In the genomic region with DNA sequence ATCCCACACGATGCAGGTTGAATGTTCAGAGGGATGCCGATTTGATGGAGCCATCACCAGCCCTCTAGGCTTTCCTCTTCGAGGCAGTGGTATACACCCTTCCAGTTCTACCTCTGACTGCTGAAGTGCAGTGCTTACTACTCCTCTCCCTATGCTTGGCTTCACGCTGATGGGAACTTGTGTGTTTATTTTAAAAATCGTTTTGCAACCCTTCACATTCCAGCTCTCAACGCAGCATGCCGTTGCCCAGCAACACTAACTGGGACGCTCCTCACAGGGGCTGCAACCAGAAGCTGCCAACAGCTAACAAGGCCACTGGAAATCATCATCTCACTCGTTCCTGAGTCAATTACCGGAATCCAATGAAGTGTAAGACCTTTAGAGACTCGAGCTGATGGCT, we compare ENCODE assay signal across 9 mouse cellular contexts.
DNase-seq lines count a peak whose midpoint lies in the region; ATAC-seq lines count a peak whose summit lies in the region.
"Had no signal": no experiment of that assay in that cellular context is flagged by ENCODE, and none has a peak within 500 bp of the region (broad histone marks: within the 10 kb centered on the region; RNA-seq: fewer than 3 reads in every experiment).

No protein-coding gene starts in this region.

- H3K27ac ChIP-seq in heart, embryonic 13.5 days (replicated peaks): peak overlapping the region; percentile 56
- H3K27ac ChIP-seq: embryonic facial prominence, embryonic 15.5 days had no signal

- H3K4me3 ChIP-seq in heart, embryonic 13.5 days: peak overlapping the region; percentile 6; the same call in 1 of the 2 replicates
- H3K4me3 ChIP-seq: embryonic facial prominence, embryonic 15.5 days had no signal

- no peaks in the 10 kb centered on the region for H3K27me3 ChIP-seq in heart, embryonic 13.5 days (replicated peaks)
- H3K27me3 ChIP-seq: embryonic facial prominence, embryonic 15.5 days had no signal

- peak overlapping the region; percentile 53 for H3K4me2 ChIP-seq in heart, embryonic 13.5 days
- H3K4me2 ChIP-seq: embryonic facial prominence, embryonic 15.5 days had no signal

- no peak overlapping the region for H3K9ac ChIP-seq in heart, embryonic 13.5 days
- H3K9ac ChIP-seq: embryonic facial prominence, embryonic 15.5 days had no signal

- peaks cover 18% of the 10 kb centered on the region for H3K4me1 ChIP-seq in heart, embryonic 13.5 days
- H3K4me1 ChIP-seq: embryonic facial prominence, embryonic 15.5 days had no signal

- no peaks in the 10 kb centered on the region for H3K36me3 ChIP-seq in heart, embryonic 13.5 days
- H3K36me3 ChIP-seq: embryonic facial prominence, embryonic 15.5 days had no signal

- no peaks in the 10 kb centered on the region for H3K9me3 ChIP-seq in heart, embryonic 13.5 days
- H3K9me3 ChIP-seq: embryonic facial prominence, embryonic 15.5 days had no signal

- intact Hi-C loops in heart, postnatal 36 days (cut with DNase I): no loop called here

- ATAC-seq in heart, embryonic 13.5 days (ENCODE audit: extremely low read depth, insufficient number of reproducible peaks, low FRiP score, low TSS enrichment): no peak
- no peak for ATAC-seq in megakaryocyte-erythroid progenitor cell, adult 5-6 weeks (replicated peaks; ENCODE audit: low FRiP score, low TSS enrichment, poor library complexity, severe bottlenecking)

- no peak for DNase-seq in heart, postnatal 36 days
- DNase-seq in embryo, embryonic 9.5 days (ENCODE audit: extremely low spot score): peak; percentile 8
- DNase-seq in heart, postnatal 4 days: peak; percentile 11
- DNase-seq in lung, adult 18-20 months: peak; percentile 12 to 24
- DNase-seq in right cerebral cortex, postnatal 4 days: peak; percentile 20
- no peak for DNase-seq in adrenal gland, adult 2 months

- 39% methylated on average over 11 of the region's 11 CpGs for WGBS in heart, embryonic 13.5 days

Comparison
In these comparisons a context has a peak if more than half of its experiments do, and no peak if none do; other contexts are left out.
1. DNase-seq: peak in embryo, embryonic 9.5 days (single experiment), heart, postnatal 4 days (single experiment), lung, adult 18-20 months (2 of 2) and right cerebral cortex, postnatal 4 days (single experiment); none in heart, postnatal 36 days (0 of 2) and adrenal gland, adult 2 months (single experiment).